Mouse (Mus musculus) hindbrain, postnatal 0 days (tissue): Measurements from ENCODE around the gene Zmym4. TPM values are rescaled to one million over a fixed set of nuclear protein-coding genes. Genes with fewer than 3 reads are reported as not detected.

Source experiments
- ATAC-seq: fragments of 200-750 bp; cut with Nextera tagmentation; 2 replicates; pipeline ENCODE4 v1.8.0; 2017; ENCODE audit warnings: mild to moderate bottlenecking, moderate TSS enrichment, moderate library complexity
- DNase-seq: peaks from one replicate; pipeline ENCODE4 v3.0.0-alpha.2; 2015; ENCODE audit warnings: low spot score
- H3K27ac ChIP-seq: fragments of 300-500 bp; sonication (generic); 2 replicates; pipeline ENCODE4 v1.5.1; 2014; ENCODE audit warnings: mild to moderate bottlenecking
- H3K27me3 ChIP-seq: fragments of 300-500 bp; sonication (generic); 2 replicates; pipeline ENCODE4 v1.6.1; 2014; ENCODE audit warnings: low read length, mixed read lengths; ENCODE audit not compliant: insufficient read depth
- H3K36me3 ChIP-seq: fragments of 300-500 bp; sonication (generic); 2 replicates; pipeline ENCODE4 v1.6.1; 2014; ENCODE audit warnings: low read length, mixed read lengths; ENCODE audit not compliant: insufficient read depth
- H3K4me1 ChIP-seq: fragments of 300-500 bp; sonication (generic); 2 replicates; pipeline ENCODE4 v1.6.1; 2014; ENCODE audit warnings: antibody characterized with exemption, low read length, mixed read lengths; ENCODE audit not compliant: insufficient read depth
- H3K4me2 ChIP-seq: fragments of 300-500 bp; sonication (generic); 2 replicates; pipeline ENCODE4 v1.6.1; 2014; ENCODE audit warnings: low read depth, mild to moderate bottlenecking, low read length, moderate library complexity, mixed read lengths
- H3K4me3 ChIP-seq: fragments of 300-500 bp; sonication (generic); 2 replicates; pipeline ENCODE4 v1.5.1; 2014; ENCODE audit warnings: low read length
- H3K9ac ChIP-seq: fragments of 300-500 bp; sonication (generic); replicated peaks from 2 replicates; pipeline ENCODE4 v1.6.1; 2014; ENCODE audit warnings: mild to moderate bottlenecking, low read length, moderate library complexity, mixed read lengths
- H3K9me3 ChIP-seq: fragments of 300-500 bp; sonication (generic); 2 replicates; pipeline ENCODE4 v1.6.1; 2016; ENCODE audit warnings: low read length, mixed read lengths
- CTCF ChIP-seq: IDR thresholded peaks from 2 replicates; pipeline ENCODE4 v1.5.1; 2016; ENCODE audit warnings: antibody characterized with exemption, control low read depth, low read depth
- WGBS: fragments of 180-500 bp; shearing (Covaris S2); extraction: QIAGEN DNeasy Blood & Tissue Kit; methylation state at CpG from one replicate; pipeline ENCODE4 v1.1.7; 2014; 5-methylcytosine and 5-hydroxymethylcytosine counted together
- polyA plus RNA-seq: library from polyadenylated mRNA; unstranded; fragments of >200 nt; fragmentation: Nextera tagmentation; extraction: Ambion mirVana; gene quantifications from 2 replicates; pipeline ENCODE4 v1.2.1, GENCODE M21; 2015
- total RNA-seq: library from RNA; depleted of rRNA; stranded (reverse); fragments of >200 nt; gene quantifications from 2 replicates; pipeline ENCODE4 v1.2.3, GENCODE M21; 2014

Gene Zmym4
- total and polyA plus RNA-seq, 2 experiments from 2014 or later, result 20.3 to 42.9 TPM

DNA sequence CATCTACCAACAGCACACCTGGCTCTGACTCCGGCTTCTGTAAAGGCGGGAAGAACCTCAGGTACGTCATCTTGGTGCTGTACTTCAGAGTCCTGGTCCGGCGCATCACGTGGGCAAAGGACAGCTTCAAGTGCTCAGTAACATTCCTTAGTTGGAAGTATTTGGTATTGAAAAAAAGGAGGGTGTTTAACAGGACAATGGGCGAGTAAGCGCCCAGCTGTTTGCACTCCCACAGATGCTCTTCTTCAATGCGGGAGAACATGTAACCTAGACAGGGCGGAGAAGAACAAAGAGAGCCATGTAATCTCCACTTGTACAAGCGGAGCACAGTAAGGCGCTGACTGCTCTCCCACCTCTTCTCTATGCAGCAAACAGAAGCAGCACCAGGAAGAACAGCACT is 99.2 kb downstream of the Zmym4 start:
- Histone ChIP-seq H3K4me3 (no peak overlapping the region), H3K9me3 (no peaks in the 10 kb centered on the region), H3K27me3 (no peaks in the 10 kb centered on the region), H3K4me1 (no peaks in the 10 kb centered on the region), H3K27ac (no peak overlapping the region), H3K4me2 (no peak overlapping the region), H3K36me3 (peaks cover 26% of the 10 kb centered on the region), H3K9ac (no peak overlapping the region)
- WGBS, result 93% methylated on average over 12 of the region's 12 CpGs
- ATAC-seq (no peak), DNase-seq (no peak)
- TF ChIP-seq CTCF, result no peak

DNA sequence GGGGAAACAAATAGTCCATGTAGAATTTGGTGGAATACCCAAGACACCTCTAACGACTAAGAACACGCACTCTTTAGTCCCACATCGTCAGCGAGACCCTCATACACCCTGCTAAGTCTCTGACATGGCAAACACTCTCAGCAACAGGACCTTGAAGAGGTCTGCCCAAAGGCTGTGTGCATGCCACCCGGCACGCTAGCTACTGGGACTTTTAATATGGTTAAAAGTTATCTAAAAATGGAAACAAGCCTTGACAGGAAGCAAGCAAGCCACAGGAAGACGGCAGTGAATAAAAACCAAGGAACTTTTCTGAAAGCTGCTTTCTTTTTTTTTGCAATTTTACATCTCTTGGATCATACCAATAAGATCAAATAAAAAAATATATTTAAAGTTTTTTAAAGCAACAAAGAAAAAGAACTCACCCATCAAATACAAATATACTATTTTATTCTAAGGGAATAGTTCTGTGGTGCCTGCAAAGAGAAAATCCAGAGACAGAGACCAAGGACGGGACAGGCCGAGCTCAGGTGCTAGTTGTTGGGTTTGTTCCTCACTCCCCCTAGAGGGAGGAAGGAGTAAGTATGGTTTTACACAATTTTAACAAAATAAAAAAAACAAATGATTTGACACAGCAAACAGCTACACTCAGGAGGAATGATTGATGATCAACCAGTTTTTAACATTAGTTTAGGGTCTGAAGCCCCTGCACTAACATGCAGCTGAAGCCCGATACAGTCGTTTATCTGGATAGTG is 106.2 kb downstream of the Zmym4 start:
- peak; percentile 58 for TF ChIP-seq CTCF
- 79% methylated on average over 11 of the region's 11 CpGs for WGBS
- no peak for DNase-seq
- Histone ChIP-seq H3K9me3 (no peaks in the 10 kb centered on the region), H3K27ac (no peak overlapping the region), H3K36me3 (peaks cover 28% of the 10 kb centered on the region), H3K27me3 (no peaks in the 10 kb centered on the region), H3K9ac (no peak overlapping the region), H3K4me1 (no peaks in the 10 kb centered on the region), H3K4me3 (no peak overlapping the region), H3K4me2 (no peak overlapping the region)
- no peak for ATAC-seq

DNA sequence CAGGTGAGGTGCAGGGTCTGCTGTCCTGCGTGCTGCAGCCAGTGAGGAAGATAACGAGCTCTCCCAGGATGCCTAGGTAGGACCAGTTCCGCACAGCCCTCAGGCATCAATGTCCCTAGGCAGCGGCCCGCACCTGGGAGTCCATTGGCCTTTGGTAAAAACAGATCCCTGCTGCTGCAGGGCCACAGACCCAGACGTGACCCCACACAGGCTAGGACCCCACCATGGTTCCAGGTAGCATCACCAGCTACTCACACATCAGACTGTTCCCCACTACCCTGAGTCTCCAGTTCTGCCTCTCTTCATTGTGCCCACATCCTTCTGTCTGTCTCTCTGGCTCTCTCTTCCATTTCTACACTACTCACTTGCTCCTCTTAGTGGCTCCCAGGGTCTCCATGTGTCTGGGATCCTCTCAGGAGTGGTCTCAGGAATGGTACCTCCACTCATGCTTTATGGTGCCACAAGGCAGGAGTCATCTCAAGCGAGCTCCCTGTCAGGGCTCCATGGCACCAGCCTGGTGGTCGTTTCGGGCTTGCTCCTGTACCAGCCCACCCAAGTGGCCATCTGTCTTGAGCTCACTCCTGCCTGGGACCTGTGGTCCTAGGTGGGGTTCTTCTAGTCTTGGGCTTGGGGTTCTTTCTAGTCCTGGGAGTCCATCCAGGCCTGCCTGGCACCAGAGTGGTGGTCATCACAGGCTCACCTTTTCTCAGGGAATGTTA is 107.5 kb downstream of the Zmym4 start:
- Histone ChIP-seq H3K4me2 (no peak overlapping the region), H3K4me3 (no peak overlapping the region), H3K4me1 (no peaks in the 10 kb centered on the region), H3K9ac (no peak overlapping the region), H3K27ac (no peak overlapping the region), H3K27me3 (no peaks in the 10 kb centered on the region), H3K9me3 (no peaks in the 10 kb centered on the region), H3K36me3 (peaks cover 24% of the 10 kb centered on the region)
- ATAC-seq (peak; percentile 32; the same call in 1 of the 2 replicates), DNase-seq (no peak)
- TF ChIP-seq CTCF, result no peak
- WGBS, result 89% methylated on average over 9 of the region's 9 CpGs

DNA sequence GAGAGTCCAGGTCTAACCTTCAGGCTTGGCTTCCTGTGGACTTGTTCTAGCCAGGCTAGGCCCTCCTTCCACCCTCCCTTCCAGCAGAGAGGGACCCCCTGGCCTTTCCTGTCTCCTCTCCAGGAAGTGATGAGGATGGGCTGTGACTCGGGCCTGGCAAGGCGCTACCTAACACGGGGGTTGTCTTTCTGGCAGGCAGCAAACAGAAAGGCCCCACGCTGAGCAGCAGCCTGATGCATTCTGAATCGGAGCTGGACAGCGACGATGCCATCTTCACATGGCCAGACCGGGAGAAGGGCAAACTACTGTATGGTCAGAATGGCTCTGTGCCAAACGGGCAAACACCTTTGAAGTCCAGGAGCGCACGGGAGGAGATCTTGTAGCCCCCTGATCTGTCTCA is 115.0 kb downstream of the Zmym4 start:
- Histone ChIP-seq H3K27ac (peak overlapping the region; percentile 15; the same call in 1 of the 2 replicates), H3K9ac (no peak overlapping the region), H3K4me3 (no peak overlapping the region), H3K9me3 (no peaks in the 10 kb centered on the region), H3K36me3 (peaks cover 17% of the 10 kb centered on the region), H3K27me3 (no peaks in the 10 kb centered on the region), H3K4me1 (no peaks in the 10 kb centered on the region), H3K4me2 (no peak overlapping the region)
- TF ChIP-seq CTCF, result no peak
- WGBS, result 48% methylated on average over 11 of the region's 11 CpGs
- no peak for DNase-seq
- ATAC-seq, result 0 out of 2 replicates have a peak, but pooled peaks have one; percentile 11

DNA sequence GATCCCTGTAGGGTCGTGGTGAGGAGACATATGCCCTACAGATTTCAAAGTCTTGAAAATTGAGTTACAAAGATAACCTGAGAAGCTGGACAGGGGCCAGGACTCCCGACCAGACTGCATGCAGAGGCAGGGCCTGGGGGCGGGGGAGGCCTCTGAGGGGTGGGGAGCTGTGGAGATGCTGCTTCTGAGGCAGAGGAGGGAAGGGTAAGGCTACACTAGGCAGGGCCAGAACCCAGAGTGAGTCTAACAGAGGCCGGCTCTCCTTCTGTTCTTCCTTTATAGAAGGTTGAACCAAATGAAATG is 117.2 kb downstream of the Zmym4 start:
- Histone ChIP-seq H3K9me3 (no peaks in the 10 kb centered on the region), H3K4me3 (no peak overlapping the region), H3K4me2 (no peak overlapping the region), H3K27me3 (no peaks in the 10 kb centered on the region), H3K4me1 (no peaks in the 10 kb centered on the region), H3K36me3 (peaks cover 32% of the 10 kb centered on the region), H3K27ac (no peak overlapping the region), H3K9ac (no peak overlapping the region)
- no peak for TF ChIP-seq CTCF
- WGBS, result 62% methylated on average over 4 of the region's 4 CpGs
- DNase-seq, result no peak
- ATAC-seq, result no peak

DNA sequence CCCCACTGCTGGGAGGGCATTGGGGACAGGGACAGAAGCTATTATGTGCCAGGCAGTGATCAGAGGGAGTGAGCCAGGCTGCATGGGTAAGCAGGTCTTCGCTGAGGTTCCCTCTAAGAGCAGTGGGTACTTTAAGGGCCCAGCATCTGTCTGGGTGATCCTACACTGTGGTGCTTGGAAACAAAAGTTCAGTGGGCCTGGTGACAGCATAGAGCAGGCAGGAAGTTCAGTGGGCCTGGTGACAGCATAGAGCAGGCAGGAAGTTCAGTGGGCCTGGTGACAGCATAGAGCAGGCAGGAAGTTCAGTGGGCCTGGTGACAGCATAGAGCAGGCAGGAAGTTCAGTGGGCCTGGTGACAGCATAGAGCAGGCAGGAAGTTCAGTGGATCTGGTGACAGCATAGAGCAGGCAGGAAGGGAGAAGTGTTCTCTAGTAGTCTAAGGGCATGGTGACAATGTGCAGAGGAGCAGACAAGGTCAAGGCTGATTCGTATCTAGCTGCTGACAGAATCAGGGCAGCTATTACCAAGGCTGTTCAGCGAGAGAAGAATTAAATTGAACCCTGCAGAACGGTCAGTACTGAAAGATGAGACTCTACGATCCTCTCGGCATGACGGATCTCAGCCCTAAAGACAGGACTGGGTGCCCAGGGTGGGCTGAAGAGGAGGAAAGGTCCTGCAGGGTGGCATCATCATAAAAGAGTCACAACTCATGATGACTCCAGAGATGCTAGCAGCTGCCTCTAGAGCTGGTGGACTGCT is 117.7 kb downstream of the Zmym4 start:
- H3K27me3 ChIP-seq, result no peaks in the 10 kb centered on the region
- no peak overlapping the region for H3K4me3 ChIP-seq
- H3K4me2 ChIP-seq, result no peak overlapping the region
- no peaks in the 10 kb centered on the region for H3K4me1 ChIP-seq
- ATAC-seq, result no peak
- TF ChIP-seq CTCF, result no peak
- no peak for DNase-seq
- no peaks in the 10 kb centered on the region for H3K9me3 ChIP-seq
- no peak overlapping the region for H3K27ac ChIP-seq
- 78% methylated on average over 7 of the region's 7 CpGs for WGBS
- no peak overlapping the region for H3K9ac ChIP-seq
- peaks cover 32% of the 10 kb centered on the region for H3K36me3 ChIP-seq
